Mouse (Mus musculus): ENCODE measurements around the gene Lmntd2.

Gene Lmntd2

DNA sequence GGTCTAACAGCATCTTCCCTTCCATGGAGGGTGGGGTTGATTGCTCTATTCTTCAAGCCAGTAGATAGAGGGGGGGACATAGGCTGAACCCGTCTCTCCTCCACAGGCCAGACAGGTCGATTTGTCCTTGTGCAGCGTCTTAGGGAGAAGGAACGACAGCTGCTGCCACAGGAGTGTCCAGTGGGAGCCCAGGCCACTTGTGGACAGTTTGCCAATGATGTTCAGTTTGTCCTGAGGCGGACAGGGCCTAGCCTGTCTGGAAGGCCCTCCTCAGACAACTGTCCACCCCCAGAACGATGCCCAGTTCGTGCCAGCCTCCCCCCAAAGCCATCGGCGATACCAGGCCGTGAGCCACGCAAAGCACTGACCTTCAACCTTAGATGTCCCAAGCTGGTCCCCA, 3.0 kb upstream of the Lmntd2 start:
- DNase-seq (ENCODE audit: low read depth in 1 of 2, low spot score in 2 of 2) = no peak

DNA sequence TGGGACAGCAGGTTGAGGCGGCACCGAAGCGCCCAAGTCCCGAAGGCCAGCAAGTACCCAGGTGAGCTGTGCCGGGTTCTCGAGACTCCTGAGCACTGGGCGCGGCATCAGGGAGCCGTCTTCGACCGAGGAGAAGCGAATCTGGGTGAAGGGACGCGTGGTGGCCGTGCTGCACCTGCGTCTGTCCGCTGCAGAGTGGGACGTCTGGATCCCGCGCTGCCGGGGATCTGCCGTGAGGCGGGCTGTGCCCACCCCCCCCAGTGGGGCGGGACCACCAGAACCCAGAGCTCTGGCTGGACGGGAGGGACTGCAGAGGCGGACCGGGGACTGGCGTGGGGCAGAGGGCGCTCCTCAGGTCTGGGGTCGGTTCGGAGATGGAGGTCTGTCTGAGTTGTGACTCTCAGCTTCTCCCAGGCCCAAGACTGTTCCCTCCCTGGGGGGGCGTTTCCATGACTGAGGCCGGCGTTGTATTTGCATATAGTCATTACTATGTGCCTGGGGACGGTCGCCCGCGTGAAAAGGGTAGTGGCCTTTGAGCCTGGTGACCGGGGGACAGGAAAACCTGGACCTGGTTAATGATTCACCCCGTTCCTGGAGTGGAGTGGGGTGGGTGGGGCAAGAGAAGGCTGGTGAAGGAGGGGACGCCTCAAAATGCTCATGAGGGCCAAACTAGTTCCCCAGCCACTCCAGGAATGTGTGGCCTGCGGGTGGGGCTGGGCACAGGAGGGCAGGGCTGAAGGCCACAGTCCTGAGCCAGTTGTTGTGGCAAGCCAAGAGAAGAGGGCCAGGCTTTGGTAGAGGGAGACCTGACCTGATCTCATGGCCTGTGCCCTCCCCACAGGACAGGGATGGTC, 2.2 kb upstream of the Lmntd2 start:
- no peak for DNase-seq (ENCODE audit: low read depth in 1 of 2, low spot score in 2 of 2)

DNA sequence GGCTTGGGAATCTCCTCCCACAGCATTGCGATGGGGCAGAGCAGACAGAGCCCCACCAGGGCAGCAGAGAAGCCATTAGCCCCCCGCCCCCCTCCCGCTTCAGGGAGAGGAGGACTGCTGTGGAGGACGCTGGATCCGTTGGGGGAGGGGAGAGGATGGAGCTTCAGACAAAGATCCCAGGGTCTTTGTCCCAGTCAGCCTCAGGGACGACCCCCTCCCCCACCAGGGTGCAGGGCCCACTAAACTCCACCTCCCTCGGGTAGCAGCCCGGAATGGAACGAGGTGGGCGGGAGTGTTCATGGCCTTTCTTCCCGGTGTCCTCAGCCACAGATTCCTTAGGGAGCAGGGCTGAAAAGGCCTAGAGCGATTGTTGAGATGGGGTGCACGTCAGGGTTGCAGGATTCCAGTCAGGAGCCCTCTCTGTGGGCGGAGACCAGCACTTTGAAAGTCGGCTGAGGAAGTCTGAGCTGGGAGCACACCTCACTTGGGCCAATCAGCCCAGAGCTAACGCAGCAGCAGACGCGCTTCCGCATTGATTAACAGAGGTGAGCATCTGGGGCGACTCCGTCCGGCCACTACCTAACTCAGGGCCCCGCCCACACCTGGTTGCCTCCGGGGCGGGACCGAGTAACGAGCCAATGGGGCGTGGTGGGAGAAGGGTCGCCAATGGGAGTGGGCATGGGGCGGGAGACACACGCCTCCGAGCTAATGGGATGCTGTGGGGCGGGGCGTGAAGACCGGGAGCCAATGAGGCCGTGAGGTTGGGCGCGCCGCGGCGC, 1.4 kb upstream of the Lmntd2 start, which contains the start of gene Rassf7:
Rassf7 (plus strand) TSS at position 760 of the 779 bp plus-strand sequence.
- peak in 1 of 2 experiments; percentile 73 for DNase-seq (ENCODE audit: low read depth in 1 of 2, low spot score in 2 of 2)

DNA sequence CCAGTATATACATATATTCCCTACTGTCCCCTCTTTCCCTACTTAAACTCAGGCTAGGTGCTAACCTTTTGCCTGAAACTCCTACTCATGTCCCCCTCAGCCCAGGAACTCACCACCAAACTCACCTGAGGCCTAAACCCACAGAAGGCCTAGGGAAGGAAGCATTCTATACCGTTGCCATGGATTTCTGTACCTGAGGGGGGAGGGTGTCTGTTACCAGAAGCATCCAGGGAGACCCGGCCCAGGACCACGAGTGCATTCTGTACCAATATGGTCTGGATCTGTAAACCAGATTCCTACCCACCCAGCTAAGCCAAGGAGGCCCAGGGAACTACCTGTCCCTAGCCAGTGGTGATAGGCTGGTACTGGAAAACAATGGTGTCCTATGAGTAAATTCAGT, 430 bp upstream of the Lmntd2 start:
- DNase-seq (ENCODE audit: low read depth in 1 of 2, low spot score in 2 of 2) = no peak

DNA sequence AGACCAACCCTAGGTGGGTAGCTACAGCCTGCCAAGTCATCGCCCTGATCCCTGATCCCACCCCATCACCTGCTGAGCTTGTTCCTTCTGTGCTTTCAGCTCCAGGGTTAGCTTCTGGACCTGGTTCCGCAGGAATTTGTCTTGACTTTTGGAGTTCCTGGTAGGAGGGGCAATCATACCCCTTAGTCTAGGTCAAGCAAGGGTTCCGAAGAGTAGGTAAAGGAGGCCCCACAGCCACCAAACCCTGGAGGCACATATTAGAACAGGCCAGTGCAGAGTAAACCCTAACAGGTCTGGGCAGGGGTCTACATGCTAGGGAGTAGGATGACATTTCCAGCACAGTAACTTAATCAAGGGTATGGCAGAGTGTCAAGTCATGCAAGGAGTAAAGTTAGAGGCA, 747 bp downstream of the Lmntd2 start:
- DNase-seq (ENCODE audit: low read depth in 1 of 2, low spot score in 2 of 2) = no peak

DNA sequence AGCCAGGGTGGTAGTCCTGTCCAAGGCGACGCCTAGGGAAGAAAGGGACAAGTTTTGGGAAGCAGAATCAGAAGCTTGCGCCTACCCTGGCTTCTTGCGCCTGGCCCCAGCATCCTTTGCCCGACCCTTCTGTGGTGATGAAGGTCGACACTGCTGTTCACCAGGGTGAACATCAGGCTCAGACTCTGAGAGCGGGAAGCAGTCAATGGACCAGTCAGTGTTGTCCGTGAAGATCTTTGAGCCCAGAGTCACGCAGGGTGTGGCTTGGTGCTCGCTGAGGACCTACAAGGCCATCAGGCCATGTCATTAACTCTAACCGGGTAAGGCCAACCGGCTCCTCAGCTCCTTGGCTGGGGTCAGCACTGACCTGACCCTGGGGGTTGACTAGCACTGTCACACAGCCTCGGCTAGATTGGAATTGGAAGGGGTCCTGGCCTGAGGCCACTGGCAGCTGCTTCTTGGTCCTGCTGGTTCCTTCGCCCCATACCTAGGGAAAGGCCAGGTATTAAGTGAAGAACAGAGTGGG, 3.2 kb downstream of the Lmntd2 start:
- DNase-seq (ENCODE audit: low read depth in 1 of 2, low spot score in 2 of 2) = no peak

DNA sequence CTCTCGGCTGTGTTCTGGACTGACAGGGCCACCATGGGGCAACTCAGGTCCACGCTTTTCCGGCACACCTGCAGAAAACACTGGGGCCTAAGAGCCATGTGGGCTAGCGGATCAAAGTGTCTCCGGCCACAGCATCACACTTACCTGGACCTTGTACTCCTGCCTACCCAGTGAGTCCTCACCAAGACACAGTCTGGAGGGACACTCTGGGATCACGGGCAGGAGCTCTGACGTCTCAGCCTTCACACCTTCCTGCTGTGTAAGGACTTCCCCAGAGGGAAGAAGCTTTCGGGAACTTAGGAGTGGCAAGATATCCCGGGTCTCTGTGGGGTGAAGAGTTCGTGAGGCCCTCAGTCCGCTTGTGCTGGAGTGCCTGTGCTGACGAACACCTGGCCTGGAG, 3.7 kb downstream of the Lmntd2 start:
- DNase-seq (ENCODE audit: low read depth in 1 of 2, low spot score in 2 of 2) = no peak

DNA sequence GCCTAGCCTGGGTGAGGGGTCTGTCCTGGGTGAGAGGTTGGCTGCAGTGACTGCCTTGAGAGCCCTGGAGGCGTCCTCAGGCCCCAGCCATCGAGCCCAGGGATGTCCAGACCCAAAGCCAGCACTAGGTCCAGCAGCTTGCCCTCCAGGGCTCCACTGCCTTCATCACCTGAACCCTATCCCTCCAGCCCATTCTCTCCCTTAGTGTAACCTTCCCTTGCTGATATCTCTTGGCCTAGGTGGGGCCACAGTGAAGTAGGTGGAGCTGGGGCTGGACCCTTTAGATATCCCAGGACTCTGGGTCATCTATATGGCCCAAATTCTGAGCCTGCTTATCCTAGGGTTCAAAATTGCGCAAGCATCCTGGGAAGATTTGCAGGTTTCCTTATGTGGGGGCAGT, 4.4 kb downstream of the Lmntd2 start:
- no peak for DNase-seq (ENCODE audit: low read depth in 1 of 2, low spot score in 2 of 2)

DNA sequence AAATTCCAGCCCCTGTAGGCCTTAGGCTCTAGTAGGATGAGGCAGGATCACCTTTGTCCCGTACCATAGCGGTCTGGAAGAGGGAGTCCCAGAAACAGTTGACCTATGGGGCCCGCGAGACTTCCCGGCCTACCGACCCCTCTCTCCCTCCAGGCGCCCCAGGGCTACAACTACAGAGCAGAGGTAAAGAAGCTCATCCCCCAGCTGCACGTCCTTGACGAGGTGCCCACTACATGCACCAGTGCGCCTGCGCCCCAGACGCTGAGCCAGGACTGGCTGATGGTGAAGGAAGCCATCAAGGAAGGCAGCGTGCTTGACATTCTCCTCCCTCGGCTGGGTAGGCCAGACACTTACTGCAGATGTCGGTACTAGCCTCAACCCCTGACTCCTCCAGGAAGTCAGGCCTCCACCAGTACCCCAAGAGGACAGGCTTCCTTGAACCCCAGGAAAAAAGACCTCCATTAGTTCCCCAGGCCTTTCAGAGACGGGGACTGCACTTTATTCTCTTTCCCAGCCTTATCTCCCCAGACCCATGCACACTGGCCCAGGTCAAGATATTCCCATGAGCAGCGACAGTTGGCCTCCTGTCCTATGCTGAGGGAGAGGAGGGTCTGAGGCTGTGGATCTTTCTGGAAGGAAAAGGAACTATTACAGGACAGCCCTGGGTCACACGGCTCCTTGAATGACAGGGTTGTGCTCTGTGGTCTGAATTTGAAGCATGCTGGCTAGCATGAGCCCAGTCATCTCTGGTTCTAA, 7.5 kb downstream of the Lmntd2 start:
- no peak for DNase-seq (ENCODE audit: low read depth in 1 of 2, low spot score in 2 of 2)

DNA sequence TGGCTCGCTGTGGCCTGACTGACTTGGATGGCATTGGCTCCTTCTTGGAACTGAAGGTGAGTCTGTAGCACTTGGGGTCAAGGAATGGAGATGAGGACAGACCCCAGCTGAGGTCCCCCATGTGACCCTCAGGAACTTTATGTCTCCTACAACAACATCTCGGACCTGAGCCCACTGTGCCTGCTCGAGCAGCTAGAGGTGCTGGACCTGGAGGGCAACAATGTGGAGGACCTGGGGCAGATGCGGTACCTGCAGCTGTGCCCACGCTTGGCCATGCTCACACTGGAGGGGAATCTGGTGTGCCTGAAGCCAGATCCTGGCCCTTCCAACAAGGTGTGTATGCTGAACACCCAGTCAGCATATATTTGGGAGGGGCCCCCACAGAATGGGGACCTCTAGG, 8.4 kb downstream of the Lmntd2 start:
- no peak for DNase-seq (ENCODE audit: low read depth in 1 of 2, low spot score in 2 of 2)

DNA sequence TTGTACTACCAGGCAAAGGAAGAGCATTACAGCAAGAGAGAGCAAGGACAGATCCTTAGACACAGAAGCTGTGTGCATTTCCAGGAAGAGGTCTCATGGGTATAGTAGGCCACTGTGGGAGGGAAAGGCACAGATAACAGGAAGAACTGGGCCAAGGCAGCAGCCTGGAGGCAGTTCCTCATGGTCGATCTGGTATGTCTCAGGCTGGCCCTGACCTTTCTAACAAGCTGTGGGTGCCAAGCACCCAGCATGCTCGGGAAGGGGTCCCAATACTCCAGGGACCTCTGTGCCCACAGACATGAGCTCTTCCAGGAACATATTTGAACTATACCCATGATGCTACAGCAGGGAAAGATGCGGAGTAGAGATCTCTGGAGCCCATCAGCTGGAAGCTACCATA, 9.3 kb downstream of the Lmntd2 start:
- no peak for DNase-seq (ENCODE audit: low read depth in 1 of 2, low spot score in 2 of 2)

DNA sequence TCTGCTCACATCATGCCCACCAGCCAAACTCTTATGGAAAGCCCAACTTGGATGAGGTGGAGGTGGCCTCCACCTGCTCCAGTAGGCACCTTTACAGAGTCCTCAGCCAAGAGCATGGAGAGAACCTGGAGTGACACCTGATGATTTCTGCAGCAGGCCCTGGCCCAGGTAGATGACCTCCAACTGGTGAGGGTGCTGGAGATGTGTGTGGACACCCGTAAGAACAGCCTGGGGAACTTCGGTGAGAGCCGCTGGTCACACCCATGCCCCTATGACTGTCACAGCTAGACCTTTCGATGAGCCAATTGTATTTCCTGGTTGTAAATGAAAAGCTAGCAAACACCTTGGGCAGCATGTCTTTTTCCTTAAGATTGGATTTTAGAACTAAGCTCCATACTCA, 15.8 kb downstream of the Lmntd2 start:
- DNase-seq (ENCODE audit: low read depth in 1 of 2, low spot score in 2 of 2) = no peak

DNA sequence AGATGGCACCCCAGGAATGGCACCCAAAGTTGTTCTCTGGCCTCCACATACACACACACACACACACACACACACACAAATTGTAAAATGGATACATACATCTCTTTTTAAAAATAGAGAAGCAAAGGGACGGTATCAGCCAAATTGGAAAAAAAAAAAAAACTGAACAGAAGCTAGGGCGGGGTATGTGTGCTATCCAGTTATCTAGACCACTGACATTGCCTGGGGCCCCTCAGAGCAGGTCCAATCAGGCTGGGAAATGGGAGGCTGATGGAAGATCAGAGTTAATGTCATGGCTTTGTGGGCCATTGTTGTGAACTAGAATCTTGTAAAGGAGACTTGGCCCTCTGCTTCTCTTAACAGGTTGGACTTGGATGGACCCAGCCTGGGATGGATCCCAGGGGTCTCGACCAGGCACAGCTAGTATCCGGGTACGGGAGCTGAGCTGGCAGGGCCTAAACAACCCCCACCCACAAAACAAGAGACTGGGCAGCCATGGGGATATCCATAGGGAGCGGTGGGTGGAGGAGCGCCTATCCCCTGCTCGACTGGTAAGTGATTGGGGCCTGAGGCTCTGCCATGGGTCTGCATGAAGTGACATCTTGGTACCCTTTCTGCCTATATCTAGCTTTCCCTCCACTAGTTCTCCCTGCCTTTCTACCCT, 17.1 kb downstream of the Lmntd2 start:
- no peak for DNase-seq (ENCODE audit: low read depth in 1 of 2, low spot score in 2 of 2)

DNA sequence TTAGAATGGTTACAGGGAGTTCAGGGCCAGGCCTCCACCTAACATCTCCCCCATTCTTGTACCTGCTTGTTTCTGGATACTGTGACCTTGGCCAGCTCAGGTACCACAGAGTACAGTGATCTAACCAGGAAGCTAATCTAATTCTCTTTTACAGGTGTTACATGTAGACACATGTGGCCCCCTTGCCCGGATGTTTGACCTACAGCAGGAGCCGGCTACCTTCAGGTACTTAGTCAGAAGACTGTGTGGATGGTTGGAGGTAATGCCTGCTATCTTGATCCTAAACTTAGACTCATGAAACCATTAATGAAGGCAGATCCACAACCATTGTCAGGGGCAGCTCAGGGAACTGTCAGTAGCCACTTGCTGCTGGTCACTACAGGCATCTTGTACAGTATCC, 18.1 kb downstream of the Lmntd2 start:
- DNase-seq (ENCODE audit: low read depth in 1 of 2, low spot score in 2 of 2) = no peak

DNA sequence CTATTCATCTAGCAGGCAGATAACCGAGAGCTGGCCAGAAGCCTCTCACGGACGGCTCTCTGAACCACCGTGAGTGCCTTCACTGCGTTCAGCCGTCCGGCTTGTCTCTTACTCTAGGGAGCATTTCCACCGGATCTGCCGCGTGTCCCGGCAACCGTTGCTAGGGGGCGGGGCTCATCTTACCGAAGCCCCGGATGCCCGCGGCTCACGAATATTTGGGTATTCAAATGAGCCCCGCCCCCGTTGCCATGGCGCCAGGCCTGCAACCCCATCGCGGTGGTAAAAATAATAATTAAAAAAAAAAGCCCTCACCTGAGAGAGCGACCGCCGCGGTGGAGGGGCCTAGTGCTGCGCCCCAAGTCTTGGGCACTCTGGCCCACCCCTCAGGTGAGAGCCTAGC, 19.1 kb downstream of the Lmntd2 start:
- DNase-seq (ENCODE audit: low read depth in 1 of 2, low spot score in 2 of 2) = peak in 1 of 2 experiments; percentile 70

DNA sequence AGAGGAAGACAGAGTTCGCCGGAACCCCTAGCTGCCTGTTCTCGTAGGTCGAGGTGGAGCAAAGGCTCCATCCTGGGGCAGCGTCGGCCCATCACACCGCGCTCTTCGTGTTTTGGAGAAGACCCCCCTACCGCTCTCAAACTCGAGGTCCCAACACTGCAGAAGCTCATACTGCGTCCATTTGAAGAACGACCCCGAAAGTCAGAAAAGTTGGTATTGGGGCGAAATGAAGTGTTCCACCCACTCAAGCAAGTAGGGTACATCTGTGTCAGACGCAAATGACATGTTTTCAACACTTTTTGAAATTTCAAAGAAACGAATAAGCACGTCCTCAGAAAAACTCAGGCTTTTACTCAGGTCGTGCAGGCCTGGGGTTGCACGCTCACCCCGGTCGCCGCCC, 19.5 kb downstream of the Lmntd2 start:
- DNase-seq (ENCODE audit: low read depth in 1 of 2, low spot score in 2 of 2) = no peak

DNA sequence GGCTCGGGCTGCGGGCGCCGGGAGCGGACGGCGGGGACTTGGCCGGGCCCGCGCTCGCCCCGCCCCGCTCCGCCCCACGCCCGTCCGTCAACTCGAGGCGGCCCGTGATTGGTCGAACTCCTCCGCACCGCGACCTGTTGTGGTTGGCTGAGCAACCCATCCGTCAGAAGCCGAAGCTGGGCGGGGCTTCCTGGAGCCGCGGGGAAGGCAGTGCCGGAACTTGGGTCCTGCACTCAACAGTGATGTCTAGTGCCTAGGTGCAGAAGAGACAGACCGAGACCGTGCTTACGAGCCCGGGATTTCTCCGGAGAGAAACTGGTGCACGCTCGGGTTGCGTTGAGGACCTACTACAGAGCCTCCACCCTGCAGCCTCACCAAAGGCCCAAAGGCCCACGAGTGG, 19.9 kb downstream of the Lmntd2 start, which contains the start of the genes Hras and Lrrc56:
Hras (minus strand) TSS at position 58 of the 400 bp plus-strand sequence.
Lrrc56 (plus strand) TSS at position 210 of the 400 bp plus-strand sequence.
- DNase-seq (ENCODE audit: low read depth in 1 of 2, low spot score in 2 of 2) = peak; percentile 91 to 93

DNA sequence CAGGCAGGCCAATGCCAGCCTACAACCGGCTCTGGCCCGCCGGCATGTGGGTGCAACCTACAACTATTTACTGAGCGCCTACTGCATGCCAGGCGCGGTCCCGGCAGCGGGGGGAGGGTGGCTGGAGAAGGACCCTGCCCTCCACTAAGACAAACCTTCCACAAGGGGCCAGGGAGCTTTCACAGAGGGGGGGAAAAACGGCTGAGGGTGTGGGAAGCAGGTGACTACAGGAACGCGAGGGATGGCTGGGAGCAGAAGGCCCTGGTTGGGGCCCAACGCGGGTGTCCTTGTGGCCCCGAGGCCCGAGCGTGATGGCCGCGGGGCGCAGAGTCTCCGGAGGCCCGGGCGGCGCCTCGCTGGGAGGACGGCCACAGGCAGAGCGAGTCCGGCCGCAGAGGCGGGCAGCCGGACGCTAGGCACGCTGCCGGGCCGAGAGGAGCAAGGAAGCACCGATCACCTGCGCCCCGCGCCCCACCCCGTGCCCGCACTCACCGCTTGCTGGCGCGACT, 20.5 kb downstream of the Lmntd2 start:
- no peak for DNase-seq (ENCODE audit: low read depth in 1 of 2, low spot score in 2 of 2)

DNA sequence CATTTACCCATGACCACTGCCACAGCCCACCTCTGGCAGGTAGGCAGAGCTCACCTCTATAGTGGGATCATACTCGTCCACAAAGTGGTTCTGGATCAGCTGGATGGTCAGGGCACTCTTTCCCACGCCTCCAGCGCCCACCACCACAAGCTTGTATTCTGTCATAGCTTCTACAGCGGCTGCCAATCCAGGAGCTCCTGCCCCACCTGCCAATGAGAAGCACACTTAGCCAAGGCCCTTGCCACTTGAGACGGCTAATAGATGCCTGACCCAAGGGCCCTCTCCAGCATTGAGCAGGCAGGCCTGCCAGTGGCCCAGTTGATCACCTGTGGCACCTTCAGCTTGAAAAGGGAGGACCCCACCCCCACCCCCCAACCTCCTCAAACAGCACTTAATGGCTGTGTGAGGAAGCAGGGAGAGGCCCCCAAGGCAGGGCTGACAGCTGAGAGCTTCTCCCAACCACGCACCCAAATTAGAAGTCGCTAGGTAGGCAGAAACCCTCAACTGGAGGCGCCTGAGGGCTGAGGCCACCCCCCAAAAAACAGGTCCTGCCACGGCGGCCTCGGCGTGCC, 21.0 kb downstream of the Lmntd2 start:
- DNase-seq (ENCODE audit: low read depth in 1 of 2, low spot score in 2 of 2) = no peak

All from monocyte, adult 2 months (primary cell).